Mouse (Mus musculus): Measurements from ENCODE around the gene Pcnx. TPM values are rescaled to one million over a fixed set of nuclear protein-coding genes. Genes with fewer than 3 reads are reported as not detected.
A peak's percentile ranks its signal among the peaks of the same experiment; 100 is the strongest.

The Pcnx gene
- polyA plus RNA-seq, 1 experiment from 2014 or later: 10.3 TPM

- Histone ChIP-seq H3K27me3 (ENCODE audit: control insufficient read depth, insufficient read depth, low read length) (no peaks in the 10 kb centered on the region), H3K4me2 (ENCODE audit: low read depth) (peak overlapping the region; percentile 10; the same call in 1 of the 2 replicates), H3K4me1 (ENCODE audit: control insufficient read depth, insufficient read depth, low read length) (no peaks in the 10 kb centered on the region; the same call in 1 of the 2 replicates), H3K36me3 (ENCODE audit: control insufficient read depth, insufficient read depth, low read length) (no peaks in the 10 kb centered on the region), H3K4me3 (ENCODE audit: low read depth, low read length) (no peak overlapping the region), H3K9me3 (ENCODE audit: control insufficient read depth, low read length) (no peaks in the 10 kb centered on the region), H3K9ac (ENCODE audit: low read length) (no peak overlapping the region), H3K27ac (ENCODE audit: low read depth, low read length) (no peak overlapping the region)
- DNase-seq (ENCODE audit: low spot score): peak; percentile 28
- ATAC-seq (ENCODE audit: insufficient read depth, low FRiP score, low TSS enrichment): no peak
- 26% methylated on average over 14 of the region's 14 CpGs for WGBS
Measured at GRCm38 (mm10) chr12:81844981-81845380, 14.8 kb upstream of the Pcnx start.

- no peak for ATAC-seq (ENCODE audit: insufficient read depth, low FRiP score, low TSS enrichment)
- H3K4me3 ChIP-seq (ENCODE audit: low read depth, low read length): no peak overlapping the region
- 80% methylated on average over 8 of the region's 8 CpGs for WGBS
Measured at GRCm38 (mm10) chr12:81849629-81850028, 10.2 kb upstream of the Pcnx start.

GRCm38 (mm10) chr12:81852551-81852950, 7.3 kb upstream of the Pcnx start:
- no peak overlapping the region for H3K9ac ChIP-seq (ENCODE audit: low read length)
- no peak for ATAC-seq (ENCODE audit: insufficient read depth, low FRiP score, low TSS enrichment)
- no peak for DNase-seq (ENCODE audit: low spot score)
- 0 out of 2 replicates have a peak, but pooled peaks cover under 1% of the 10 kb centered on the region for H3K4me1 ChIP-seq (ENCODE audit: control insufficient read depth, insufficient read depth, low read length)
- H3K9me3 ChIP-seq (ENCODE audit: control insufficient read depth, low read length): no peaks in the 10 kb centered on the region
- WGBS: 90% methylated on average over 2 of the region's 2 CpGs
- no peaks in the 10 kb centered on the region for H3K36me3 ChIP-seq (ENCODE audit: control insufficient read depth, insufficient read depth, low read length)
- H3K4me2 ChIP-seq (ENCODE audit: low read depth): no peak overlapping the region
- no peak overlapping the region for H3K4me3 ChIP-seq (ENCODE audit: low read depth, low read length)
- H3K27me3 ChIP-seq (ENCODE audit: control insufficient read depth, insufficient read depth, low read length): no peaks in the 10 kb centered on the region
- H3K27ac ChIP-seq (ENCODE audit: low read depth, low read length): no peak overlapping the region

More at GRCm38 (mm10) chr12:81849629-81850028, 10.2 kb upstream of the Pcnx start:
- Histone ChIP-seq H3K4me1 (ENCODE audit: control insufficient read depth, insufficient read depth, low read length) (no peaks in the 10 kb centered on the region; the same call in 1 of the 2 replicates), H3K9ac (ENCODE audit: low read length) (no peak overlapping the region), H3K27me3 (ENCODE audit: control insufficient read depth, insufficient read depth, low read length) (no peaks in the 10 kb centered on the region), H3K9me3 (ENCODE audit: control insufficient read depth, low read length) (no peaks in the 10 kb centered on the region), H3K4me2 (ENCODE audit: low read depth) (no peak overlapping the region), H3K27ac (ENCODE audit: low read depth, low read length) (no peak overlapping the region), H3K36me3 (ENCODE audit: control insufficient read depth, insufficient read depth, low read length) (no peaks in the 10 kb centered on the region)
- DNase-seq (ENCODE audit: low spot score): no peak

DNA sequence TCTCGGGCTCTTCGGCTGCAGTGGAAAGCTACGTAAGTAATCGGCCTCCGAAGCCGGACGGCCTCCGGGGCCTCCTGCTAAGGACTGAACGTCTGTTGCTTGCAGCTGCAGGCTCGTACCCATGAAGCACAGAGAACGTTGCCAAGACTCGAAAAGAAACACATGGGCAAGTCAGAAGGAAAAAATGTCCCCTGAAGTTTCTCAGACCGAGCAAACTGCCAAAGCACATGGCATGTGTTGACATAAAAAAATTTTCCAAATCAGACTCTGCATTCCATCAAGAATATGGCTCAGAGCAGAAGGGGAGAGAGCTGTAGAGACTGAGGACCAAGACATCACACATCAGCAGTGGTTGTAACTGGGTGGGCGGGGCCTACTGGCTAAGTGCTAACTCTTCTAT, 6.8 kb upstream of the Pcnx start:
- DNase-seq (ENCODE audit: low spot score): no peak
- H3K4me2 ChIP-seq (ENCODE audit: low read depth): no peak overlapping the region
- H3K27me3 ChIP-seq (ENCODE audit: control insufficient read depth, insufficient read depth, low read length): no peaks in the 10 kb centered on the region
- no peak overlapping the region for H3K4me3 ChIP-seq (ENCODE audit: low read depth, low read length)
- no peak for ATAC-seq (ENCODE audit: insufficient read depth, low FRiP score, low TSS enrichment)
- no peaks in the 10 kb centered on the region for H3K36me3 ChIP-seq (ENCODE audit: control insufficient read depth, insufficient read depth, low read length)
- H3K9me3 ChIP-seq (ENCODE audit: control insufficient read depth, low read length): no peaks in the 10 kb centered on the region
- WGBS: 88% methylated on average over 14 of the region's 14 CpGs
- H3K4me1 ChIP-seq (ENCODE audit: control insufficient read depth, insufficient read depth, low read length): 0 out of 2 replicates have a peak, but pooled peaks cover 5% of the 10 kb centered on the region
- no peak overlapping the region for H3K27ac ChIP-seq (ENCODE audit: low read depth, low read length)
- no peak overlapping the region for H3K9ac ChIP-seq (ENCODE audit: low read length)

GRCm38 (mm10) chr12:81853543-81853942, 6.3 kb upstream of the Pcnx start:
- H3K36me3 ChIP-seq (ENCODE audit: control insufficient read depth, insufficient read depth, low read length): no peaks in the 10 kb centered on the region
- ATAC-seq (ENCODE audit: insufficient read depth, low FRiP score, low TSS enrichment) (no peak), DNase-seq (ENCODE audit: low spot score) (no peak)
- no peak overlapping the region for H3K4me2 ChIP-seq (ENCODE audit: low read depth)
- no peak overlapping the region for H3K9ac ChIP-seq (ENCODE audit: low read length)
- 88% methylated on average over 8 of the region's 9 CpGs for WGBS
- H3K9me3 ChIP-seq (ENCODE audit: control insufficient read depth, low read length): no peaks in the 10 kb centered on the region
- H3K4me1 ChIP-seq (ENCODE audit: control insufficient read depth, insufficient read depth, low read length): 0 out of 2 replicates have a peak, but pooled peaks cover 6% of the 10 kb centered on the region
- no peak overlapping the region for H3K4me3 ChIP-seq (ENCODE audit: low read depth, low read length)
- no peaks in the 10 kb centered on the region for H3K27me3 ChIP-seq (ENCODE audit: control insufficient read depth, insufficient read depth, low read length)
- H3K27ac ChIP-seq (ENCODE audit: low read depth, low read length): no peak overlapping the region

GRCm38 (mm10) chr12:81855031-81855430, 4.8 kb upstream of the Pcnx start:
- no peak for ATAC-seq (ENCODE audit: insufficient read depth, low FRiP score, low TSS enrichment)
- 78% methylated on average over 8 of the region's 8 CpGs for WGBS
- no peak overlapping the region for H3K27ac ChIP-seq (ENCODE audit: low read depth, low read length)
- H3K4me3 ChIP-seq (ENCODE audit: low read depth, low read length): no peak overlapping the region
- H3K4me1 ChIP-seq (ENCODE audit: control insufficient read depth, insufficient read depth, low read length): 0 out of 2 replicates have a peak, but pooled peaks cover 6% of the 10 kb centered on the region
- no peak for DNase-seq (ENCODE audit: low spot score)
- H3K9ac ChIP-seq (ENCODE audit: low read length): no peak overlapping the region
- no peaks in the 10 kb centered on the region for H3K36me3 ChIP-seq (ENCODE audit: control insufficient read depth, insufficient read depth, low read length)
- no peaks in the 10 kb centered on the region for H3K27me3 ChIP-seq (ENCODE audit: control insufficient read depth, insufficient read depth, low read length)
- no peak overlapping the region for H3K4me2 ChIP-seq (ENCODE audit: low read depth)
- H3K9me3 ChIP-seq (ENCODE audit: control insufficient read depth, low read length): no peaks in the 10 kb centered on the region

DNA sequence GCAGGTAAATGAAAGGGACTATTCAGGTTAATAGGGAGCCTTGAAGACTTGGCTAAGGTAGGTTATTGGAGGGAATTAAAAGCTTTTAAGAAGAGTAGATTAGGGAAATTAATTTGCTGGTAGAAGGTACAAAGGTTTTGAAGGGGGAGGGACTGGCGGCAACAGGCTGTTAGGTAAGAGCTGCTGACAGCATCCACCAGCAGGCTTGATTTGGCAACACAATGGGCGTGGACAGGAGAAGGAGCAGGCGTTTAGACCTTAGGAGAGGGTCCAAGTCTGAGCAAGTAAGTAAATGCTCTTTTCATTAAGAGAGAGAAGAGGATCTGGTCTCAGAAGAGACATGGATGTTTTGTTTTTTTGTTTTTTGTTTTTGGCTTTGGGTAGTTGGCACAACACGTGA, 3.1 kb upstream of the Pcnx start:
- no peak overlapping the region for H3K4me2 ChIP-seq (ENCODE audit: low read depth)
- H3K9me3 ChIP-seq (ENCODE audit: control insufficient read depth, low read length): no peaks in the 10 kb centered on the region
- H3K9ac ChIP-seq (ENCODE audit: low read length): no peak overlapping the region
- H3K36me3 ChIP-seq (ENCODE audit: control insufficient read depth, insufficient read depth, low read length): no peaks in the 10 kb centered on the region
- DNase-seq (ENCODE audit: low spot score) (no peak), ATAC-seq (ENCODE audit: insufficient read depth, low FRiP score, low TSS enrichment) (no peak)
- WGBS: 57% methylated on average over 4 of the region's 4 CpGs
- no peak overlapping the region for H3K4me3 ChIP-seq (ENCODE audit: low read depth, low read length)
- no peaks in the 10 kb centered on the region for H3K27me3 ChIP-seq (ENCODE audit: control insufficient read depth, insufficient read depth, low read length)
- no peak overlapping the region for H3K27ac ChIP-seq (ENCODE audit: low read depth, low read length)
- peaks cover 10% of the 10 kb centered on the region for H3K4me1 ChIP-seq (ENCODE audit: control insufficient read depth, insufficient read depth, low read length)

DNA sequence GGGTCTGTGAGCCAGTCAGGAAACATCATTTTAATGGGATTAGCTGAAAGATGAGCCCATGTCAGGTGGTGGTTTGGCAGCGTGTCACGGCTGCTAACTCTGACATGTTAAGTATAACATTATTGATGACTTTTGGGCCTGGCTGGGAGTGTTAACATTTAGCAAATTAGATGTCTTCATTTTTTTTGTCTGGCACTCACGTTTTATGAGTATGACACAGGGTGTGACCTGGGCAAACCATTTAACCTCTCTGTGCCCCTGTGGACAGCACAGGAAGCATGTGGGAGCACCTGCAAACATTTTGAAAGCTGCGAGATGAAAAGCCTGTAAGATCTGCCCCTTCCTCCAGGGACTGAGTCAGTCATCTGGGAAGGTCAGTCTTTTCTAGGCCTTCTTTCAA, 2.6 kb upstream of the Pcnx start:
- H3K4me1 ChIP-seq (ENCODE audit: control insufficient read depth, insufficient read depth, low read length): peaks cover 15% of the 10 kb centered on the region
- 31% methylated on average over 4 of the region's 4 CpGs for WGBS
- no peak overlapping the region for H3K27ac ChIP-seq (ENCODE audit: low read depth, low read length)
- H3K4me2 ChIP-seq (ENCODE audit: low read depth): no peak overlapping the region
- H3K4me3 ChIP-seq (ENCODE audit: low read depth, low read length): no peak overlapping the region
- no peaks in the 10 kb centered on the region for H3K36me3 ChIP-seq (ENCODE audit: control insufficient read depth, insufficient read depth, low read length)
- ATAC-seq (ENCODE audit: insufficient read depth, low FRiP score, low TSS enrichment) (no peak), DNase-seq (ENCODE audit: low spot score) (no peak)
- no peaks in the 10 kb centered on the region for H3K27me3 ChIP-seq (ENCODE audit: control insufficient read depth, insufficient read depth, low read length)
- no peaks in the 10 kb centered on the region for H3K9me3 ChIP-seq (ENCODE audit: control insufficient read depth, low read length)
- H3K9ac ChIP-seq (ENCODE audit: low read length): no peak overlapping the region

DNA sequence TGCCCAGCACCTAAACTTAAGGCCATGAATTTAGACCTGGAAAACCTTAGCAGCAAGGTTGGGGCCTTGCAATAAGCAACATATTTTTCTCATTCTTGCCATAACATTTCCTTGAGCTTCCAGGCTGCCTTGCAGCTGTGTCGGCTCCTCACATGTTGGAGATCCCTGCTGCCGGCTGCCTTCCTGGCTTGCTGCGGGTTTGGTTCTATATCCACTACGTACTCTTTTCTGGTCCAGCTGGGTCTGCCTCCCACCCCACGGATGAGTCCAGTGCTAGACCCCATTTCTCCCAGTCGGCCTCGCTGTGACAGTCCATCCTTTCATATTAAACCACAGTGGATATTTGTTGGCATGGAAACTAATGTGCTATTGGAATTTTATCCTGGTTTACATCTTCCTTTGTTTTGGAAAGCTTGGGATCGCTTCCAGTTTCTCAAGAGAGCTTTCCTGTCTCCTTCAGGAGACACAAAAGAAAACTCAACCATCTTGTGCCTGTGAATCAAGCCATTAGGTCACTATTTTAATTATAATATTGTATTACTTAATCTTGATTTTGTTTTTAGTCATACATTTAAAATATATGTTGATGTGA, 1.7 kb upstream of the Pcnx start:
- H3K9me3 ChIP-seq (ENCODE audit: control insufficient read depth, low read length): no peaks in the 10 kb centered on the region
- no peaks in the 10 kb centered on the region for H3K36me3 ChIP-seq (ENCODE audit: control insufficient read depth, insufficient read depth, low read length)
- DNase-seq (ENCODE audit: low spot score): no peak
- no peak for ATAC-seq (ENCODE audit: insufficient read depth, low FRiP score, low TSS enrichment)
- no peak overlapping the region for H3K9ac ChIP-seq (ENCODE audit: low read length)
- no peak overlapping the region for H3K4me3 ChIP-seq (ENCODE audit: low read depth, low read length)
- peaks cover 18% of the 10 kb centered on the region for H3K4me1 ChIP-seq (ENCODE audit: control insufficient read depth, insufficient read depth, low read length)
- no peak overlapping the region for H3K27ac ChIP-seq (ENCODE audit: low read depth, low read length)
- no peaks in the 10 kb centered on the region for H3K27me3 ChIP-seq (ENCODE audit: control insufficient read depth, insufficient read depth, low read length)
- H3K4me2 ChIP-seq (ENCODE audit: low read depth): no peak overlapping the region
- WGBS: 72% methylated on average over 8 of the region's 8 CpGs

Measured in neural tube, embryonic 11.5 days (tissue).